Mouse (Mus musculus) lung, embryonic 15.5 days (tissue): ENCODE measurements around the gene Krt17. TPM values are rescaled to one million over a fixed set of nuclear protein-coding genes. Genes with fewer than 3 reads are reported as not detected.
"Not testable (repeated sequence)": the region's sequence is repeated elsewhere in the genome, so short reads cannot be mapped to it uniquely, and the experiment has no call there.

ENCODE experiments used
- ATAC-seq: fragments of 200-750 bp; cut with Nextera tagmentation; 2 replicates; pipeline ENCODE4 v1.8.0; 2017; ENCODE audit warnings: moderate number of reproducible peaks, borderline replicate concordance; ENCODE audit not compliant: low FRiP score, low TSS enrichment; ENCODE audit errors: extremely low read depth
- H3K27ac ChIP-seq: fragments of 300-500 bp; sonication (generic); 2 replicates; pipeline ENCODE4 v1.5.1; 2015; ENCODE audit warnings: moderate library complexity, mild to moderate bottlenecking, inconsistent platforms
- H3K27me3 ChIP-seq: fragments of 300-500 bp; sonication (generic); 2 replicates; pipeline ENCODE4 v1.6.1; 2015; ENCODE audit warnings: inconsistent platforms
- H3K36me3 ChIP-seq: fragments of 300-500 bp; sonication (generic); 2 replicates; pipeline ENCODE4 v1.6.1; 2015; ENCODE audit warnings: inconsistent platforms
- H3K4me1 ChIP-seq: fragments of 300-500 bp; sonication (generic); 2 replicates; pipeline ENCODE4 v1.6.1; 2015; ENCODE audit warnings: inconsistent platforms
- H3K4me2 ChIP-seq: fragments of 300-500 bp; sonication (generic); 2 replicates; pipeline ENCODE4 v1.6.1; 2015; ENCODE audit warnings: inconsistent platforms, mild to moderate bottlenecking, moderate library complexity
- H3K4me3 ChIP-seq: fragments of 300-500 bp; sonication (generic); 2 replicates; pipeline ENCODE4 v1.5.1; 2015; ENCODE audit warnings: mild to moderate bottlenecking, inconsistent platforms
- H3K9ac ChIP-seq: fragments of 300-500 bp; sonication (generic); 2 replicates; pipeline ENCODE4 v1.6.1; 2015; ENCODE audit warnings: inconsistent platforms
- H3K9me3 ChIP-seq: fragments of 300-500 bp; sonication (generic); 2 replicates; pipeline ENCODE4 v1.6.1; 2016; ENCODE audit warnings: inconsistent platforms
- WGBS: fragments of 180-500 bp; shearing (Covaris S2); methylation state at CpG from one replicate; pipeline ENCODE4 v1.1.7; 2015; 5-methylcytosine and 5-hydroxymethylcytosine counted together
- polyA plus RNA-seq: library from polyadenylated mRNA; unstranded; fragments of >200 nt; fragmentation: Nextera tagmentation; extraction: Ambion mirVana; gene quantifications from 2 replicates; pipeline ENCODE4 v1.2.1, GENCODE M21; 2015

The Krt17 gene
- polyA plus RNA-seq, 1 experiment from 2014 or later: 18.2 TPM

- no peak overlapping the region for H3K4me3 ChIP-seq
- H3K36me3 ChIP-seq: no peaks in the 10 kb centered on the region
- no peaks in the 10 kb centered on the region for H3K9me3 ChIP-seq
- no peaks in the 10 kb centered on the region for H3K4me1 ChIP-seq
- no peak overlapping the region for H3K9ac ChIP-seq
- no peak overlapping the region for H3K4me2 ChIP-seq
- WGBS: 85% methylated on average over 9 of the region's 9 CpGs
- H3K27me3 ChIP-seq: no peaks in the 10 kb centered on the region
- ATAC-seq: no peak
- no peak overlapping the region for H3K27ac ChIP-seq
These were observed 1.8 kb downstream of the Krt17 start for GRCm38 (mm10) chr11:100259079-100259478.

DNA sequence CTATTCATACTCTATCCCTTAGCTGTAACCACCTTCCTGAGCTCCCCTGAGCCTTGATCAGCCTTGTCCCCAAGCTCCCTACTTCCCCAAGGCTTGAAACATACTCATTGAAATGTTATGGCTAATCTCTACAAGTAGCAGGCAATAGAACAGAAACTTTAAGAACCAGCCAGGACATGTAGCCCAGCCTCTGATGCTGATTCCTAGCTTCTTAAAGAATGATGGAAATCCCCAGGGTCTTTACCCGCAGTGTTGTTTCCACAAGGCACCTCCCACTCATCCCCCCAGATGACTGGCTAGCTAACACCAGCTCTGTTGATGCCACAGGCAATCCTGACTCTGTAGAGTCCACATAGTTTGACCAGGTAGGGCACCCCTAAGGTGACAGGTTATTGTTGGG, 2.9 kb downstream of the Krt17 start:
- 79% methylated on average over 1 of the region's 1 CpGs for WGBS
- Histone ChIP-seq H3K4me3 (no peak overlapping the region), H3K27ac (no peak overlapping the region), H3K9me3 (no peaks in the 10 kb centered on the region), H3K4me2 (no peak overlapping the region), H3K4me1 (no peaks in the 10 kb centered on the region), H3K27me3 (no peaks in the 10 kb centered on the region), H3K36me3 (no peaks in the 10 kb centered on the region), H3K9ac (no peak overlapping the region)
- no peak for ATAC-seq

DNA sequence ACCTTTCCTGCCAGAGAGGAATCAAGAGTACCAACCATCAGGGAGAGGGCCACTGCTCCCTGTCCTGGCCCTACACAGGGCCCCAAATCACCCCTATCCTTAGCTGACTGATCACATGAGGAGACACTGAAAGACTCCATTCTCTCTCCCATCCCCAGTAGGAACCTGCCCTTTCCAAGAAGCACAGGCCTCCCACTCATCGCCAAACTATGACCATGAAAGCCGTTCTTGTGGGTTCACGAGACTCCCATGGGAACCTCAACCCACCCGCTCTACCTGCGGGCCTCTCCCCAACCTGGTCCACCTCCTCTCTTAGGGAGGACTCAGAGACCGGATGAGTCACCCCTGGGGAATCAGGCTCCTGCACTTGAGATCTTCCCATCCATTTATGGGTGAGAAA, 5.3 kb downstream of the Krt17 start:
- no peak for ATAC-seq
- no peaks in the 10 kb centered on the region for H3K9me3 ChIP-seq
- no peak overlapping the region for H3K27ac ChIP-seq
- H3K9ac ChIP-seq: no peak overlapping the region
- no peak overlapping the region for H3K4me3 ChIP-seq
- WGBS: 95% methylated on average over 6 of the region's 6 CpGs
- H3K4me2 ChIP-seq: no peak overlapping the region
- H3K36me3 ChIP-seq: no peaks in the 10 kb centered on the region
- H3K27me3 ChIP-seq: no peaks in the 10 kb centered on the region
- H3K4me1 ChIP-seq: no peaks in the 10 kb centered on the region

DNA sequence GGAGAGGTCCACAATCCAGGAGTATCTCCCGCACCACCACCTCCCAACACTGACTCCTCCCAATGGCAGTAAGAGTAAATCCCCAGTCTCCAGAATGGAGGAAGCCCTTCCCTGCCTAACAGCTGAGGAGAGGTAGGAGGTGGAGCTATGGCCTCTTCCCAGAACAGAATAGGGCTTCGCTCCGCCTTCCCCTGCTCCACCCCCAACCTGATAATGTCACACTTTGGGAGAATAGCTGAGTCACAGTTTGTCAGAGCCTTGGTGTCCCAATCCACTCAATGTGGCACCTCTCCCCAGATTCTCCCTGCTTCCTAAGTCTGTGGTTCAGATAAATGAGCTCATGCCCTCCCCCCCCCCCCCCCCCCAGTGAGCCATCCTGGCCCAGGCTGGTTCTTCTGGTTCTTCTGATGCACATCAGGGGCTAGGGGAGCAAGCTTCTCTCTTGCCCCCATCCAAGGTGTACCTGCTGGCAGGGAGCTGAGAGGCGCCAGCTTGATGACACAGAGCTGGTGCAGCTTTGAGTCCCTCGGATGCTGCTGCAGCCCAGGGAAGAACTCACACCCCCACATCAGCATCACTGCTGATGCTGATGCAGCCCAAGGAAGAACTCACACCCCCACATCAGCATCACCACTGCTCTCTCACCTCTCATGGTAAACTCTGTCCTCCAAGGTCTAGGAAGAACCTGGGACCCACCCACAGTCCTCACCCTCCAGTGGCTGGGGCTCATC, 6.3 kb downstream of the Krt17 start:
- Histone ChIP-seq H3K9ac (no peak overlapping the region), H3K4me2 (no peak overlapping the region), H3K9me3 (no peaks in the 10 kb centered on the region), H3K4me1 (no peaks in the 10 kb centered on the region), H3K27ac (no peak overlapping the region), H3K4me3 (no peak overlapping the region), H3K27me3 (no peaks in the 10 kb centered on the region), H3K36me3 (no peaks in the 10 kb centered on the region)
- 55% methylated on average over 5 of the region's 5 CpGs for WGBS
- no peak for ATAC-seq

GRCm38 (mm10) chr11:100248852-100249465, 11.9 kb downstream of the Krt17 start, which contains the start of gene Krt16:
Gene Krt16 (minus strand): TSS chr11:100248902.
- 78% methylated on average over 7 of the region's 7 CpGs for WGBS
- Histone ChIP-seq H3K27ac (no peak within 1 kb of the TSS), H3K36me3 (no peaks in the 10 kb centered on the region), H3K4me3 (no peak within 1 kb of the TSS), H3K4me1 (no peaks in the 10 kb centered on the region), H3K9me3 (no peaks in the 10 kb centered on the region), H3K4me2 (no peak within 1 kb of the TSS), H3K9ac (no peak within 1 kb of the TSS), H3K27me3 (no peaks in the 10 kb centered on the region)
- ATAC-seq: no peak

- not testable (repeated sequence) for H3K27ac ChIP-seq, ATAC-seq, H3K36me3 ChIP-seq
These were observed 14.4 kb downstream of the Krt17 start for GRCm38 (mm10) chr11:100246471-100246870.

GRCm38 (mm10) chr11:100240272-100240671, 20.6 kb downstream of the Krt17 start:
- 89% methylated on average over 4 of the region's 4 CpGs for WGBS
- H3K4me1 ChIP-seq, ATAC-seq, H3K9me3 ChIP-seq, H3K27ac ChIP-seq, H3K4me3 ChIP-seq, H3K27me3 ChIP-seq, H3K9ac ChIP-seq, H3K4me2 ChIP-seq, H3K36me3 ChIP-seq: not testable (repeated sequence)

More at GRCm38 (mm10) chr11:100246471-100246870, 14.4 kb downstream of the Krt17 start:
- H3K4me1 ChIP-seq, H3K4me2 ChIP-seq, H3K9ac ChIP-seq, H3K27me3 ChIP-seq, H3K4me3 ChIP-seq, H3K9me3 ChIP-seq: not testable (repeated sequence)
- 73% methylated on average over 7 of the region's 7 CpGs for WGBS

DNA sequence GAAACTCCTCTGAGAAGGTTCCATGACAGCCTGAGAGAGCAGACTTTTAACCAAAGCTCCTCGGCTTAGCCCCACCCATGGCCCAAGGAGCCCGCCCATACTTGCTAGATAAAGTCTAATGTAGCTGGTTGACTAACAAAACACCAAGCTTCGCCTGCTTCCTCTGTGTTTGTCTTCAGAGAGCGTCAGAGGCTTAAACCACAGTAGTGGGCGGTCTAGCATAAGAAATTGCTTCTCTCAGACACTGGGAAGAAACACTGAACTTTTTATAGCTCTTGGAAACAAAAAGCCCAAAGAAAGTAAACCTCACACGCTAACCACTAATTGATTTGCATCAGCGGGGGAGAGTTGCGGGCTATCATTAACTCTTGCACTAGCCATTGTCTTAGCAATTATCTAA, 39.1 kb downstream of the Krt17 start:
- H3K9ac ChIP-seq: no peak overlapping the region
- no peaks in the 10 kb centered on the region for H3K27me3 ChIP-seq
- H3K4me1 ChIP-seq: no peaks in the 10 kb centered on the region
- H3K4me3 ChIP-seq: no peak overlapping the region
- no peak overlapping the region for H3K27ac ChIP-seq
- ATAC-seq: no peak
- no peaks in the 10 kb centered on the region for H3K36me3 ChIP-seq
- peaks cover 3% of the 10 kb centered on the region; the same call in 1 of the 2 replicates for H3K9me3 ChIP-seq
- WGBS: 63% methylated on average over 8 of the region's 8 CpGs
- H3K4me2 ChIP-seq: no peak overlapping the region

GRCm38 (mm10) chr11:100219304-100219703, 41.5 kb downstream of the Krt17 start:
- H3K9me3 ChIP-seq: no peaks in the 10 kb centered on the region
- H3K4me1 ChIP-seq: no peaks in the 10 kb centered on the region
- ATAC-seq: no peak
- H3K36me3 ChIP-seq: no peaks in the 10 kb centered on the region
- H3K27ac ChIP-seq: no peak overlapping the region
- no peaks in the 10 kb centered on the region for H3K27me3 ChIP-seq
- H3K4me3 ChIP-seq: no peak overlapping the region
- WGBS: 76% methylated on average over 4 of the region's 4 CpGs
- no peak overlapping the region for H3K9ac ChIP-seq
- no peak overlapping the region for H3K4me2 ChIP-seq

DNA sequence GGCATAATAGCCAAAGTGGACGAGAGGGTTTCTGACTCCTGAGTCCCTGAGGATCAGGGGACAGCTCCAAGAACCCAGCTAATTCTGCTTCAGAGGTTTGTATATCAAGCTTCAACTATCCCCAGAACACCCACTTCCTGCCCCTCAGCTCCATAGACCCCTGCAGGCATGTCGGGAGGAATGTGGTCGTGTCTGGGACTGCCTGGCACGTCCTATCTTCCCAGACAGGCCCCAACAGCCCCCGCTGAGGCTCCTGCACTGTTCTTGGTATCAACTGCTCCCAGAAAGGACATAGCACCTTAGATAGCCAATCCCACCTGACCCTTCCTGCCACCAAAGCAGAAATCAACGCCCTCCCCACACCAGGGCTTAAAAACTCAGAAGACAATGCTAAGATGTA, 52.3 kb downstream of the Krt17 start:
- WGBS: 34% methylated on average over 6 of the region's 6 CpGs
- no peaks in the 10 kb centered on the region for H3K36me3 ChIP-seq
- no peak overlapping the region for H3K4me3 ChIP-seq
- ATAC-seq: no peak
- no peaks in the 10 kb centered on the region for H3K27me3 ChIP-seq
- no peak overlapping the region for H3K4me2 ChIP-seq
- no peaks in the 10 kb centered on the region for H3K4me1 ChIP-seq
- no peaks in the 10 kb centered on the region for H3K9me3 ChIP-seq
- no peak overlapping the region for H3K27ac ChIP-seq
- no peak overlapping the region for H3K9ac ChIP-seq

DNA sequence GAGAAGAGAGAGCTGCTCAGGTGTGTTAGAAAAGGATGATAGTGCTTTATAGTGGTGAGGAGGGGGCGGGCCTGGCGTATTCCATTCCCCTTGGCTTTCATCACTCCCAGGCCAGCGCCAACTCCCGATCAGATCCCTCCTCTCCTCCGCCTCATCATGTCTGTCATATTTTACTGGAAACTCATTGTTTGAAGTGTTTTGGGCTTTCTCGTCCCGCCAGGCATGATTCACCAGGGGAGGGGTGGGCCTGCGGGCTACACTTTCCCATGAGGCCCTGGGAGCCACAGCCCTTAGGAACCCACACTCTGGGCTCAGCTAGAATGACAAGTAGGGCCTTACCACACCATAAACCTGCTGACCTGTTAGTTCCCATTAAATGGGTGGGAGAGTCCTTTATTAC, 53.3 kb downstream of the Krt17 start, which contains the start of gene Krt14:
Krt14 (minus strand) TSS at position 51 of the 400 bp plus-strand sequence.
- Histone ChIP-seq H3K4me1 (no peaks in the 10 kb centered on the region), H3K9me3 (no peaks in the 10 kb centered on the region), H3K4me2 (no peak within 1 kb of the TSS), H3K27me3 (no peaks in the 10 kb centered on the region), H3K4me3 (no peak within 1 kb of the TSS), H3K9ac (no peak within 1 kb of the TSS), H3K36me3 (no peaks in the 10 kb centered on the region), H3K27ac (no peak within 1 kb of the TSS)
- 78% methylated on average over 8 of the region's 8 CpGs for WGBS
- no peak for ATAC-seq
